Mouse (Mus musculus) bone marrow, adult 2 months (tissue): ENCODE results near the gene Tubg1.

Experiments used
- CTCF ChIP-seq: fragments of 200-500 bp; IDR thresholded peaks from 2 replicates; pipeline ENCODE4 v1.5.1; 2011; ENCODE audit warnings: low read length, control low read depth; ENCODE audit not compliant: control insufficient read depth, insufficient read depth
- POLR2A ChIP-seq: fragments of 200-500 bp; IDR thresholded peaks from 2 replicates; pipeline ENCODE4 v1.6.1; 2011; ENCODE audit warnings: low read depth, mild to moderate bottlenecking, control low read depth, low read length, borderline replicate concordance; ENCODE audit not compliant: control insufficient read depth

- TF ChIP-seq CTCF (no peak), POLR2A (no peak)
Observed at GRCm38 (mm10) chr11:101128996-101129577, 9.3 kb downstream of the Tubg1 start.
